Mouse (Mus musculus) ES-E14 (cell line): ENCODE data around the gene Rhebl1. TPM values are rescaled to one million over a fixed set of nuclear protein-coding genes. Genes with fewer than 3 reads are reported as not detected.
A peak's percentile ranks its signal among the peaks of the same experiment; 100 is the strongest.

Experiments
- DNase-seq: peaks from one replicate; pipeline ENCODE4 v3.0.0-alpha.2; 2013; ENCODE audit warnings: low read depth, low spot score
- H3K27ac ChIP-seq: 2 replicates; pipeline ENCODE4 v1.5.1; 2012; ENCODE audit warnings: low read depth, mild to moderate bottlenecking, low read length, moderate library complexity, mixed read lengths; ENCODE audit not compliant: poor library complexity, insufficient read depth, severe bottlenecking
- H3K36me3 ChIP-seq: 2 replicates; pipeline ENCODE4 v1.6.1; 2012; ENCODE audit warnings: mild to moderate bottlenecking, low read length, moderate library complexity, mixed read lengths; ENCODE audit not compliant: control insufficient read depth, poor library complexity, insufficient read depth, severe bottlenecking
- H3K4me1 ChIP-seq, 2 experiments: fragments of 150-350 bp in 1 of 2; sonication (generic) in 1 of 2; 2 replicates each; pipeline ENCODE4 v1.6.1; 2012; ENCODE audit warnings: low read length in 2 of 2, mild to moderate bottlenecking in 1 of 2, mixed read lengths in 1 of 2; ENCODE audit not compliant: control insufficient read depth in 2 of 2, insufficient read depth in 2 of 2, poor library complexity in 1 of 2
- H3K4me3 ChIP-seq, 2 experiments: fragments of 150-350 bp in 1 of 2; sonication (generic) in 1 of 2; 2 replicates each; pipeline ENCODE4 v1.5.1; 2012; ENCODE audit warnings: low read length in 2 of 2, low read depth in 1 of 2, mild to moderate bottlenecking in 1 of 2, mixed read lengths in 1 of 2; ENCODE audit not compliant: insufficient read depth in 1 of 2, poor library complexity in 1 of 2, severe bottlenecking in 1 of 2
- H3K9ac ChIP-seq: 2 replicates; pipeline ENCODE4 v1.6.1; 2012; ENCODE audit warnings: low read depth, mild to moderate bottlenecking, low read length, mixed read lengths; ENCODE audit not compliant: poor library complexity, insufficient read depth, severe bottlenecking
- H3K9me3 ChIP-seq: fragments of 150-350 bp; sonication (generic); 2 replicates; pipeline ENCODE4 v1.6.1; 2012; ENCODE audit warnings: low read depth, mild to moderate bottlenecking, low read length; ENCODE audit not compliant: control insufficient read depth, insufficient read depth
- CHD2 ChIP-seq: IDR thresholded peaks from 2 replicates; pipeline ENCODE4 v1.6.1; 2014; ENCODE audit warnings: mild to moderate bottlenecking, low read depth, low read length, inconsistent platforms
- HCFC1 ChIP-seq: IDR thresholded peaks from 2 replicates; pipeline ENCODE4 v1.6.1; 2012; ENCODE audit warnings: low read length, inconsistent platforms, borderline replicate concordance; ENCODE audit not compliant: insufficient read depth
- MAFK ChIP-seq: IDR thresholded peaks from 2 replicates; pipeline ENCODE4 v1.6.1; 2014; ENCODE audit warnings: mild to moderate bottlenecking, low read depth, low read length, inconsistent platforms; ENCODE audit not compliant: insufficient read depth
- ZC3H11A ChIP-seq: IDR thresholded peaks from 2 replicates; pipeline ENCODE4 v1.6.1; 2012; ENCODE audit warnings: low read depth, mild to moderate bottlenecking, inconsistent platforms, low read length, borderline replicate concordance
- ZNF384 ChIP-seq: IDR thresholded peaks from 2 replicates; pipeline ENCODE4 v1.6.1; 2012; ENCODE audit warnings: low read depth, low read length, inconsistent platforms
- in situ Hi-C, 2 experiments: fragments of 600-800 bp; cut with MboI; formaldehyde crosslinking; loops; one replicate each; pipeline ENCODE4 v1.15.1; 2025; ENCODE audit warnings: low sequenced_read_pairs in 2 of 2, inconsistent platforms in 1 of 2; ENCODE audit not compliant: unreplicated experiment in 2 of 2
- total RNA-seq: library from RNA; depleted of rRNA; stranded (reverse); fragments of 300-350 nt; gene quantifications from 2 replicates; pipeline ENCODE4 v1.2.3, GENCODE M21; 2012

Gene Rhebl1
- total RNA-seq, 1 experiment = 48.2 TPM

- peak overlapping the region; percentile 57 for H3K9ac ChIP-seq
- H3K27ac ChIP-seq = peak overlapping the region; percentile 52; the same call in 1 of the 2 replicates
- no peaks in the 10 kb centered on the region for H3K36me3 ChIP-seq
- H3K4me3 ChIP-seq = peak overlapping the region; percentile 62 to 69
- in situ Hi-C loops = no loop called here
- no peaks in the 10 kb centered on the region for H3K9me3 ChIP-seq
- DNase-seq = peak; percentile 82
- H3K4me1 ChIP-seq = peaks cover 5 to 8% of the 10 kb centered on the region in 2 experiments; a peak in 3 of 4 replicates
- TF ChIP-seq ZC3H11A = no peak
- no peak for TF ChIP-seq MAFK
These were observed 3.1 kb downstream of the Rhebl1 start for GRCm38 (mm10) chr15:98891198-98891742.

- no peaks in the 10 kb centered on the region for H3K9me3 ChIP-seq
- DNase-seq = no peak
- no peak overlapping the region for H3K9ac ChIP-seq
- H3K27ac ChIP-seq = no peak overlapping the region
- H3K4me1 ChIP-seq = peaks cover 2 to 3% of the 10 kb centered on the region in 2 experiments; a peak in 1 of 4 replicates
- TF ChIP-seq MAFK (no peak), ZNF384 (no peak), HCFC1 (no peak), CHD2 (no peak), ZC3H11A (no peak)
- no peaks in the 10 kb centered on the region for H3K36me3 ChIP-seq
- H3K4me3 ChIP-seq = no peak overlapping the region
- in situ Hi-C loops = no loop called here
These were observed 6.8 kb downstream of the Rhebl1 start for GRCm38 (mm10) chr15:98887526-98887925.

GRCm38 (mm10) chr15:98886667-98887387 is 7.5 kb downstream of the Rhebl1 start:
- Histone ChIP-seq H3K4me3 (no peak overlapping the region), H3K36me3 (no peaks in the 10 kb centered on the region), H3K4me1 (peaks cover 0 to 3% of the 10 kb centered on the region in 2 experiments; a peak in 1 of 4 replicates), H3K27ac (no peak overlapping the region), H3K9ac (no peak overlapping the region), H3K9me3 (no peaks in the 10 kb centered on the region)
- in situ Hi-C loops = no loop called here
- TF ChIP-seq HCFC1 (no peak), MAFK (no peak), ZC3H11A (no peak), ZNF384 (no peak), CHD2 (no peak)
- no peak for DNase-seq

GRCm38 (mm10) chr15:98884106-98884505 is 10.2 kb downstream of the Rhebl1 start:
- no peak for DNase-seq
- in situ Hi-C loops = no loop called here
- no peak overlapping the region for H3K9ac ChIP-seq
- no peak overlapping the region for H3K27ac ChIP-seq
- H3K4me1 ChIP-seq = peaks cover 2 to 5% of the 10 kb centered on the region in 2 experiments; a peak in 3 of 4 replicates
- H3K9me3 ChIP-seq = no peaks in the 10 kb centered on the region
- no peaks in the 10 kb centered on the region; the same call in 1 of the 2 replicates for H3K36me3 ChIP-seq
- TF ChIP-seq CHD2 (no peak), HCFC1 (no peak), ZC3H11A (no peak), ZNF384 (no peak), MAFK (no peak)
- H3K4me3 ChIP-seq = no peak overlapping the region
